Mouse (Mus musculus) gonadal fat pad, adult 2 months (tissue): Measurements from ENCODE around the gene Slc45a3. TPM values are rescaled to one million over a fixed set of nuclear protein-coding genes. Genes with fewer than 3 reads are reported as not detected.

Experiments
- DNase-seq: peaks from one replicate; pipeline ENCODE4 v3.0.0-alpha.2; 2012; ENCODE audit warnings: low read depth
- polyA plus RNA-seq: library from polyadenylated mRNA; depleted of rRNA; stranded (reverse); fragments of >200 nt; gene quantifications from 2 replicates; pipeline ENCODE4 v1.2.3, GENCODE M21; 2012

Gene Slc45a3
- polyA plus RNA-seq, 1 experiment = 41.0 TPM

- no peak for DNase-seq
Observed at GRCm38 (mm10) chr1:131993169-131994040, 30.6 kb downstream of the Slc45a3 start.

- no peak for DNase-seq
Observed at GRCm38 (mm10) chr1:131995062-131995461, 32.3 kb downstream of the Slc45a3 start.

GRCm38 (mm10) chr1:132000506-132000905, 37.7 kb downstream of the Slc45a3 start:
- no peak for DNase-seq

GRCm38 (mm10) chr1:132001880-132002330, 39.1 kb downstream of the Slc45a3 start:
- DNase-seq = no peak

GRCm38 (mm10) chr1:132003111-132003510, 40.3 kb downstream of the Slc45a3 start:
- DNase-seq = no peak

- DNase-seq = no peak
Observed at GRCm38 (mm10) chr1:132003817-132004216, 41.0 kb downstream of the Slc45a3 start.

- DNase-seq = no peak
Observed at GRCm38 (mm10) chr1:132004574-132005180, 41.9 kb downstream of the Slc45a3 start.

- DNase-seq = no peak
Observed at GRCm38 (mm10) chr1:132005466-132005865, 42.7 kb downstream of the Slc45a3 start.

- no peak for DNase-seq
Observed at GRCm38 (mm10) chr1:132006046-132006445, 43.3 kb downstream of the Slc45a3 start.

- DNase-seq = no peak
Observed at GRCm38 (mm10) chr1:132006721-132007120, 44.0 kb downstream of the Slc45a3 start.

- DNase-seq = no peak
Observed at GRCm38 (mm10) chr1:132007282-132007815, 44.6 kb downstream of the Slc45a3 start, which contains the start of gene Elk4. Gene Elk4 (plus strand): TSS chr1:132007607.

GRCm38 (mm10) chr1:132007828-132008827, 45.4 kb downstream of the Slc45a3 start:
- no peak for DNase-seq

- no peak for DNase-seq
Observed at GRCm38 (mm10) chr1:132008881-132009644, 46.3 kb downstream of the Slc45a3 start.

- DNase-seq = peak; percentile 95
Observed at GRCm38 (mm10) chr1:132010632-132011501, 48.1 kb downstream of the Slc45a3 start.

- DNase-seq = no peak
Observed at GRCm38 (mm10) chr1:132011785-132012184, 49.0 kb downstream of the Slc45a3 start.

GRCm38 (mm10) chr1:132012861-132013260, 50.1 kb downstream of the Slc45a3 start:
- DNase-seq = no peak

GRCm38 (mm10) chr1:132014800-132015199, 52.0 kb downstream of the Slc45a3 start:
- DNase-seq = no peak

GRCm38 (mm10) chr1:132016691-132017090, 53.9 kb downstream of the Slc45a3 start:
- DNase-seq = no peak

- DNase-seq = no peak
Observed at GRCm38 (mm10) chr1:132019876-132020275, 57.1 kb downstream of the Slc45a3 start.

- DNase-seq = no peak
Observed at GRCm38 (mm10) chr1:132022107-132022506, 59.3 kb downstream of the Slc45a3 start.
